Mouse (Mus musculus) small intestine, adult 2 months (tissue): ENCODE measurements around the gene Hnrnpr. TPM values are rescaled to one million over a fixed set of nuclear protein-coding genes. Genes with fewer than 3 reads are reported as not detected.

Experiments
- H3K27ac ChIP-seq: fragments of 200-500 bp; 2 replicates; pipeline ENCODE4 v1.5.1; 2012; ENCODE audit warnings: low read depth, low read length, control low read depth, inconsistent platforms; ENCODE audit not compliant: insufficient read depth
- H3K27me3 ChIP-seq: fragments of 200-500 bp; 2 replicates; pipeline ENCODE4 v1.6.1; 2012; ENCODE audit warnings: mild to moderate bottlenecking, moderate library complexity, low read length, inconsistent platforms; ENCODE audit not compliant: control insufficient read depth, insufficient read depth
- H3K36me3 ChIP-seq: fragments of 200-500 bp; 2 replicates; pipeline ENCODE4 v1.6.1; 2012; ENCODE audit warnings: mild to moderate bottlenecking, low read length, control low read depth, inconsistent platforms; ENCODE audit not compliant: control insufficient read depth, insufficient read depth
- H3K4me1 ChIP-seq: fragments of 200-500 bp; 2 replicates; pipeline ENCODE4 v1.6.1; 2012; ENCODE audit warnings: low read length, inconsistent platforms, mixed read lengths; ENCODE audit not compliant: control insufficient read depth, insufficient read depth, insufficient read length
- H3K4me3 ChIP-seq: fragments of 200-500 bp; 2 replicates; pipeline ENCODE4 v1.5.1; 2012; ENCODE audit warnings: low read depth, mild to moderate bottlenecking, control low read depth, inconsistent platforms, low read length, moderate library complexity
- CTCF ChIP-seq: fragments of 200-500 bp; IDR thresholded peaks from 2 replicates; pipeline ENCODE4 v1.5.1; 2012; ENCODE audit warnings: low read depth, mild to moderate bottlenecking, control low read depth, inconsistent platforms, low read length, moderate library complexity, mixed read lengths; ENCODE audit not compliant: insufficient replicate concordance, insufficient read length; ENCODE audit errors: extremely low read depth
- POLR2A ChIP-seq: fragments of 200-500 bp; IDR thresholded peaks from 2 replicates; pipeline ENCODE4 v1.6.1; 2012; ENCODE audit warnings: low read depth, mild to moderate bottlenecking, control low read depth, inconsistent platforms, low read length, moderate library complexity
- WGBS: fragments of 180-500 bp; shearing (Covaris S2); methylation state at CpG from one replicate; pipeline ENCODE4 v1.1.7; 2018; 5-methylcytosine and 5-hydroxymethylcytosine counted together
- polyA plus RNA-seq: library from polyadenylated mRNA; depleted of rRNA; stranded (reverse); fragments of >200 nt; gene quantifications from 2 replicates; pipeline ENCODE4 v1.2.3, GENCODE M21; 2012; rRNA removed

Hnrnpr gene
- polyA plus RNA-seq, 1 experiment: 2.8 TPM

- Histone ChIP-seq H3K27ac (no peak overlapping the region), H3K36me3 (no peaks in the 10 kb centered on the region), H3K27me3 (no peaks in the 10 kb centered on the region; the same call in none of the 2 replicates), H3K4me1 (no peaks in the 10 kb centered on the region), H3K4me3 (no peak overlapping the region)
- TF ChIP-seq CTCF: no peak
- TF ChIP-seq POLR2A: no peak
- WGBS: 39% methylated on average over 11 of the region's 11 CpGs
Measured at GRCm38 (mm10) chr4:136387261-136387660, 76.5 kb downstream of the Hnrnpr start.

- Histone ChIP-seq H3K27me3 (no peaks in the 10 kb centered on the region), H3K36me3 (no peaks in the 10 kb centered on the region), H3K4me1 (no peaks in the 10 kb centered on the region), H3K4me3 (no peak overlapping the region), H3K27ac (no peak overlapping the region)
- WGBS: 76% methylated on average over 10 of the region's 10 CpGs
- TF ChIP-seq CTCF (no peak), POLR2A (no peak)
Measured at GRCm38 (mm10) chr4:136401806-136402205, 91.1 kb downstream of the Hnrnpr start.

- Histone ChIP-seq H3K4me3 (no peak overlapping the region), H3K27ac (no peak overlapping the region), H3K36me3 (no peaks in the 10 kb centered on the region), H3K4me1 (no peaks in the 10 kb centered on the region), H3K27me3 (no peaks in the 10 kb centered on the region)
- WGBS: 74% methylated on average over 11 of the region's 11 CpGs
- TF ChIP-seq CTCF (no peak), POLR2A (no peak)
Measured at GRCm38 (mm10) chr4:136407831-136408230, 97.1 kb downstream of the Hnrnpr start.

Other genes starting within 250 kb of the Hnrnpr start
- 262 and 519 TPM in 2 replicates for gene Id3, start 167.4 kb upstream of the Hnrnpr start, polyA plus RNA-seq
- 7.5 and 11.5 TPM in 2 replicates for gene E2f2, start 138.5 kb upstream of the Hnrnpr start, polyA plus RNA-seq
- gene Asap3, start 104.6 kb upstream of the Hnrnpr start, polyA plus RNA-seq: 1.3 and 2.0 TPM in 2 replicates
- gene Tcea3, start 63.2 kb upstream of the Hnrnpr start, polyA plus RNA-seq: 7.8 and 14.8 TPM in 2 replicates
- gene Zfp46, start 26.3 kb upstream of the Hnrnpr start, polyA plus RNA-seq: 4.0 and 9.4 TPM in 2 replicates
- gene Htr1d, start 112.6 kb downstream of the Hnrnpr start, polyA plus RNA-seq: 0.05 and 0.23 TPM in 2 replicates
- 0.24 and 1.1 TPM in 2 replicates for gene 6030445D17Rik, start 151.3 kb downstream of the Hnrnpr start, polyA plus RNA-seq
- gene Luzp1, start 158.8 kb downstream of the Hnrnpr start, polyA plus RNA-seq: 6.6 and 18.0 TPM in 2 replicates